In genomic region chr1:188660882-188661281, GRCm38 (mm10) we compare ENCODE assay signal across 8 mouse cellular contexts.
DNase-seq lines count a peak whose midpoint lies in the region; ATAC-seq and TF ChIP-seq lines count a peak whose summit lies in the region.

No protein-coding gene starts in this region.

- peaks cover 24% of the 10 kb centered on the region for H3K4me1 ChIP-seq in embryonic facial prominence, embryonic 10.5 days
- H3K4me1 ChIP-seq in heart, postnatal 0 days (ENCODE audit: control insufficient read depth, insufficient read depth): peaks cover 14% of the 10 kb centered on the region; the same call in 1 of the 2 replicates
- peaks cover 8% of the 10 kb centered on the region for H3K4me1 ChIP-seq in limb, embryonic 15.5 days

- DNase-seq in adrenal gland, postnatal 10 days: peak; percentile 15
- DNase-seq in adrenal gland, postnatal 36 days: no peak
- peak; percentile 56 for DNase-seq in embryonic facial prominence, embryonic 10.5 days (ENCODE audit: low spot score)
- DNase-seq in heart, postnatal 0 days (ENCODE audit: low spot score): peak; percentile 11
- DNase-seq in layer of hippocampus, adult 11-12 months (ENCODE audit: low spot score): no peak
- no peak for DNase-seq in cerebellum, adult 8-10 months
- DNase-seq in left cerebral cortex, adult 9 months (ENCODE audit: low spot score in 2 of 2): no peak

- no peak overlapping the region for H3K9ac ChIP-seq in heart, postnatal 0 days (replicated peaks; ENCODE audit: low read depth, low read length)
- no peak overlapping the region for H3K9ac ChIP-seq in limb, embryonic 15.5 days

- no peaks in the 10 kb centered on the region for H3K9me3 ChIP-seq in embryonic facial prominence, embryonic 10.5 days
- no peaks in the 10 kb centered on the region for H3K9me3 ChIP-seq in heart, postnatal 0 days (replicated peaks; ENCODE audit: control insufficient read depth, low read length)
- no peaks in the 10 kb centered on the region for H3K9me3 ChIP-seq in limb, embryonic 15.5 days

- peak overlapping the region; percentile 72 for H3K27ac ChIP-seq in embryonic facial prominence, embryonic 10.5 days (replicated peaks)
- H3K27ac ChIP-seq in heart, postnatal 0 days (ENCODE audit: low read depth): 0 out of 2 replicates have a peak overlapping the region, but pooled peaks have one; percentile 3
- H3K27ac ChIP-seq in limb, embryonic 15.5 days: no peak overlapping the region

- no peak for ATAC-seq in heart, postnatal 0 days (ENCODE audit: insufficient read depth, low read depth)
- ATAC-seq in limb, embryonic 15.5 days (ENCODE audit: insufficient number of reproducible peaks, low FRiP score, low TSS enrichment, low read depth): no peak

- no peak for TF ChIP-seq CTCF in heart, postnatal 0 days (IDR thresholded peaks at IDR 0.05; ENCODE audit: low read depth)

- no peak for TF ChIP-seq EP300 in heart, postnatal 0 days (IDR thresholded peaks at IDR 0.05; ENCODE audit: low read depth)

- H3K36me3 ChIP-seq in embryonic facial prominence, embryonic 10.5 days (replicated peaks): no peaks in the 10 kb centered on the region
- H3K36me3 ChIP-seq in heart, postnatal 0 days (replicated peaks; ENCODE audit: control insufficient read depth, insufficient read depth, low read length): no peaks in the 10 kb centered on the region
- no peaks in the 10 kb centered on the region for H3K36me3 ChIP-seq in limb, embryonic 15.5 days

- H3K27me3 ChIP-seq in embryonic facial prominence, embryonic 10.5 days (replicated peaks; ENCODE audit: low read depth, poor library complexity, severe bottlenecking): 0 out of 2 replicates have a peak, but pooled peaks cover 6% of the 10 kb centered on the region
- no peaks in the 10 kb centered on the region for H3K27me3 ChIP-seq in heart, postnatal 0 days (ENCODE audit: control insufficient read depth, insufficient read depth, low read length)
- 0 out of 2 replicates have a peak, but pooled peaks cover 4% of the 10 kb centered on the region for H3K27me3 ChIP-seq in limb, embryonic 15.5 days

- H3K4me3 ChIP-seq in embryonic facial prominence, embryonic 10.5 days: peak overlapping the region; percentile 46
- peak overlapping the region; percentile 37 for H3K4me3 ChIP-seq in heart, postnatal 0 days (ENCODE audit: low read depth, low read length)
- H3K4me3 ChIP-seq in limb, embryonic 15.5 days: peak overlapping the region; percentile 14

- WGBS in embryonic facial prominence, embryonic 10.5 days: under 1% methylated on average over 8 of the region's 8 CpGs
- 7% methylated on average over 8 of the region's 8 CpGs for WGBS in heart, postnatal 0 days
- 2% methylated on average over 8 of the region's 8 CpGs for WGBS in limb, embryonic 15.5 days

- H3K4me2 ChIP-seq in heart, postnatal 0 days (ENCODE audit: low read depth, low read length): peak overlapping the region; percentile 63
- H3K4me2 ChIP-seq in limb, embryonic 15.5 days: peak overlapping the region; percentile 39

Comparison
In these comparisons a context has a peak if more than half of its experiments do, and no peak if none do; other contexts are left out.
1. DNase-seq: peak in adrenal gland, postnatal 10 days (single experiment), embryonic facial prominence, embryonic 10.5 days (single experiment) and heart, postnatal 0 days (single experiment); none in adrenal gland, postnatal 36 days (0 of 2), layer of hippocampus, adult 11-12 months (single experiment), cerebellum, adult 8-10 months (single experiment) and left cerebral cortex, adult 9 months (0 of 2).
2. Peak in every context shown above with its lines, with median percentiles within 50 percentile points of each other: H3K4me3 ChIP-seq.